Mouse (Mus musculus): ENCODE measurements around the gene Fgf4. TPM values are rescaled to one million over a fixed set of nuclear protein-coding genes. Genes with fewer than 3 reads are reported as not detected.

The Fgf4 gene
- total RNA-seq, 2 experiments from 2014 or later: not detected

GRCm38 (mm10) chr7:144906708-144907397 is 59.7 kb downstream of the Fgf4 start:
- DNase-seq: peak; percentile 58 to 81
- intact Hi-C loops (cut with DNase I): loop anchor here (1.0 to 10.0 kb wide), 2 partner anchors 323 to 422 kb away; no protein-coding TSS in a partner anchor

GRCm38 (mm10) chr7:144907793-144908192 is 60.6 kb downstream of the Fgf4 start:
- DNase-seq: no peak
- intact Hi-C loops (cut with DNase I): loop anchor here (10.0 kb wide), 1 partner anchor 423 kb away; no protein-coding TSS in a partner anchor

- intact Hi-C loops (cut with DNase I): loop anchor here (10.0 kb wide), 1 partner anchor 424 kb away; no protein-coding TSS in a partner anchor
- DNase-seq: no peak
These were observed 61.5 kb downstream of the Fgf4 start for GRCm38 (mm10) chr7:144908705-144909104.

GRCm38 (mm10) chr7:144911121-144911520 is 64.0 kb downstream of the Fgf4 start:
- no peak for DNase-seq
- intact Hi-C loops (cut with DNase I): no loop called here

DNA sequence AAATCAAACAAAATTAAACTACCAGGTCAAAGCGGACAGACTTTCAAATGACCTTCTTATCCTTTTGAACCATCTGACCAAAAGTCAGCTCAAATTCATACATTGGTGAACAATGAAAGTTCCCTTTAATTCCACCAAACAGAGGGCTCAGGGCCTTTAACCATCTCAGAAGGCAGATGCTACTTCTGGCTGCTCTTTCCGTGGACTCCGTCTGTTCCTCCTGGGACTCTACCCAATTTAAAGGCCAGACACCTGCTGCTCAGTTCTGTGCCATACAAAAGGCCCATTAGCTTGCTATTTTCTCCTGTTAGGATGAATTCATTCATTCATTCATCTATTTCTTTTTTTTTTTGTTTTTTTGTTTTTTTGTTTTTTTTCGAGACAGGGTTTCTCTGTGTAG is 65.7 kb downstream of the Fgf4 start:
- intact Hi-C loops (cut with DNase I): no loop called here
- no peak for DNase-seq

- intact Hi-C loops (cut with DNase I): no loop called here
- DNase-seq: no peak
These were observed 67.3 kb downstream of the Fgf4 start for GRCm38 (mm10) chr7:144914296-144914947.

Other genes with a start within 250 kb of the Fgf4 start
- 10 to 100 TPM; 18.9 to 24.6 TPM for gene Ano1, start 95.4 kb upstream of the Fgf4 start, total RNA-seq (2021)
- not detected for gene Fgf3, start 9.3 kb upstream of the Fgf4 start, total RNA-seq (2021)
- gene Fgf15, start 49.2 kb downstream of the Fgf4 start, total RNA-seq (2021): not detected
- 10 to 100 TPM; 13.6 to 16.2 TPM for gene LTO1, start 67.7 kb downstream of the Fgf4 start, total RNA-seq (2021)
- 100 to 1,000 TPM in 1 of 2 experiments, 10 to 100 TPM in 1; 89.8 to 102 TPM for gene Ccnd1, start 92.6 kb downstream of the Fgf4 start, total RNA-seq (2021)

Measured in heart, postnatal 10 days (tissue).